Mouse (Mus musculus): ENCODE data around the gene Slc12a4.

Slc12a4 gene

DNA sequence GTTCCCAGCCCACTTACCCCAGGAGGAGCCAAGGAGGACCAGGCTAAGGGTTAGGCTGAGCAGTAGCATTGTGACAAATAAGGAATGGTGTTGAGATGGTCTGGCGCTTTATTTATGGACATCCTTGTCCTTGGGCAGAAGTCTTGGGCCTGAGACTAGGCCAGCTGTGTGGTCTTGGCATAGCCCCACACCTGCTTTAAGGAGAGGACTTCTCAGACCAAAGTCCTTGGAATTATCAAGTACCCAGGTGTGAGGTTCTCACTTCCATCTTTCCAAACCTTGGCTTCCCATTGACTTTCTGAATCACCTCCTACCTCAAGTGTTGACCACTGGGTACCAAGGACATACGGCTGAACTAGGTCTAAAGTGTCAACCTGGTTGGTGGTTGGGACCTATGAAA, 32.1 kb downstream of the Slc12a4 start, which contains the start of gene Ctrl:
Gene Ctrl, minus strand, starts transcription at position 101 of the 400 bp plus-strand sequence.
- DNase-seq (ENCODE audit: low spot score in 2 of 2): no peak

- DNase-seq (ENCODE audit: low spot score in 2 of 2): no peak
Measured at GRCm38 (mm10) chr8:105932525-105932924, 33.4 kb downstream of the Slc12a4 start.

- no peak for DNase-seq (ENCODE audit: low spot score in 2 of 2)
Measured at GRCm38 (mm10) chr8:105931271-105931670, 34.6 kb downstream of the Slc12a4 start.

DNA sequence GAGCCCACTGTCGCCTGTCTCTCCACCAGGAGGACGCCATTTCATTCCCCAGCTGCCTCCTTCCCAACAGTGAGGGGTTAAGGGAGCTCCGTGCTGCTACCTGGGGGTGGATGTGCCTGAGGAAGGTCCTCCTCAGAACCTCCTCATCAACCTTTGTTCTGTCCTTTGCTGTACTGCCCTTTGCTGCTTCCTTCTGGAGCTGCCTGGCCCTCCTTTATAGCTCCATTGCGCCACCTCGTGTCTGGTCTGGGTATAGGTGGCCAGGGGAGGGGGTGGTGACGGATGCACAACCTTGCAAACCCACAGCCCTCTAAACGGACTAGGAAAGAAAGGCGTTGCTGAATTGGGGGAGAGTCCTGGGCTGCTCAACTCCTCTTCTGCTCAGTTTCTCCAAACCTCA, 35.3 kb downstream of the Slc12a4 start:
- peak in 1 of 2 experiments; percentile 76 for DNase-seq (ENCODE audit: low spot score in 2 of 2)

DNA sequence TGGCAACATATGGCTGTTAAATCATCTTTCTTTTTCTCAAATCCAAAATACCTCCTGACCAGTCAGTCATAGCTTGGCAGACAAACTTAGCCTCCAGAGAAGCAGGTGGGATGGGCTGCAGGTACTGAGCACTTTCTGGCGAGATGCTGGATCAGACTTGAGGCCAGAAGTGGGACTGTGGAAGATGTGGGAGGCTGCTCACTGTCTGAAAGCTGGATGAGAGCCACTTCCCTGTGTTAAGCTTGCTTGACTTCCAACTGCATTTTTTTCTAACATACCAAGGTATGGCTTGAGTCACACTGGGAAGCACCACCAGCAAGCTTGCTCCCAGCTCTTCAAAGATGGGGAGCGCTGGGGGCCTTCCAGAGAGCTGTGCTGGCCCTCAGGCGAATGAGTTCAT, 40.8 kb downstream of the Slc12a4 start:
- no peak for DNase-seq (ENCODE audit: low spot score in 2 of 2)

DNA sequence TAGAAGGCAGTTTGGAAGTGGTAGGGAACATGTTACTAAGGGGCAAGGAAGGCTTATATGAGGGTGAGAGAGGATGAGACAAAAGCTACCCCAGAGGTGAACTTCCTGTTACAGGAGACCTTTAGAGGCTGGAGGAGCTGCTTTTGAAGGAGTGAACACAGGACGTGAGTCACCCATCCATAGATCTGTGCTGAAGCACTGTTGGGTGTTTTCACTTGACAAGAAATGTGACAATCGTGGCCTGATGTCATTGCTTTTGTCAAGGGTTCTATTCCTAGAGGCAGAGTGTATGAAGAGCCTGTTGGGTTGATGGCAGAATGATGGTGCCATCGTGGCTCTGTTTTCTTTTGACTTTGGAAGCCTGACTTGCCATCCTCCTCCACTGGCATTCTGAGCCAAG, 46.5 kb downstream of the Slc12a4 start:
- no peak for DNase-seq (ENCODE audit: low spot score in 2 of 2)

DNA sequence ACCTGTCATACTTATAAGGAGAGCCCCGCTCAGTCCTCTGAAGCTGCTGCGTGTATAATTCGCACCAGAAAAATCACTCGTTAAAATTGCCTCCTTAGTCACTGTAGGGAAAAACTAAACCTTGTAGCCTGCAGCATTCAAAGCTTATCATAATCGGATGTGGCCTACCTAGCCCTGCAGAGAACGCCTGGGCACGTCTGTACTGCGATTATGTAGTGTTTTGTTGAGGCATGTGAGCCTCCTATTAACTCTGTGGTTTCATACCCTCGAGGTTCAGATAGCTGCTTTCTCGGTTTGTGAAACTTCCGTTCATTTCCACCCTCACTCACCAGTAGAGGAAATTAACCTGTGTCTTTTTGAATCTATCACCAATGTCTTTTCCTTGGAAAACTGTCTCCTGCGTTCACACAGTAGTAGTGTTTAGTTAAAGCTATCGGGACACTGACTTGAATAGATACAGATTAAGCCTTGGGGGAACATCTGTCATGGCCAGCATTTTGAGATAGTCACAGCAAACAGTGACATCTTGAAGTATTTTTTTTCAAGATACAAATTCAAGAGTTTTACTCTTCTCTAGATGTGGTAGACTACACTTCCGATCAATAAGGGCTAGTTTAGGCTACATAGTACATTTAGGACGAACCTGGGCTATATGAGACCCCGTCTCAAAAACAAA, 64.8 kb downstream of the Slc12a4 start:
- DNase-seq (ENCODE audit: low spot score in 2 of 2): no peak

DNA sequence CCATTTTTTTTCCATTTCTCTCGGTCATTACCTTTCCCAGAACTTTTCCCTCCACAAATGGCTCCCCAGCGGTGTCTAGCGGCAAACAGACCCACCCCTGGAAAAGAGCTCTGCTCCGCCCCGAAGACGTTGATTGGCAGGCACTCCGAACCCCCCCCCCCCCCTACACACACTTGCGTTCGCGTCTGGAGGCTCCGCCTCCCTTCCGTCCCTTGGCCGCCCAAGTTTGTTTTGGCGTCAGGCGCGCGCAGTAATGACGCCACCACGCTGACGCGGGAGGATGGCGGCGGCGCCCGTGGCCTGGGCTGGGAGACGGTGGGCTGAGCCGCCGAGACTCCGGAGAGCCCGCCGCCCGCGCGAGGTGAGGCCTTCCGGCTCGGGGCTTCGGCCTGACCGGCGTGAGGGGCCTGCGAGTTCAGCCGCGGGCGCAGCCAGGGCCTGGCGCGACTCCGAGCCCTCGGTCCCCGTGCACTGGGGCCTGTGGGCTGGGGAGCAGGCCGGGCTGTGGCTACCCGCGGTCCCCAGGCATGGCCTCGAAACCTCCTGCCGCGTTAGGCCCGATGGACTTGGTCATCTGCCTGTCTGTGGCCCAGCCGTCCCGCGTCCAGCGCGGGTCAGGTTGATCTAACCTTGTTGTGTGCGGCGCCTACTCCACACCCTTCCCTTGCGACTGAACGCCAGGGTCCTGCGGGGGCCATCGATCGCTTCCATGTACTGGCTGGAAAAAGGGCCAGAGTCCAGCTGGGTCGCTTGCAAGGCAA, 65.5 kb downstream of the Slc12a4 start, which contains the start of gene Pskh1:
Gene Pskh1, plus strand, starts transcription at position 262 of the 761 bp plus-strand sequence.
- peak; percentile 83 to 91 for DNase-seq (ENCODE audit: low spot score in 2 of 2)

DNA sequence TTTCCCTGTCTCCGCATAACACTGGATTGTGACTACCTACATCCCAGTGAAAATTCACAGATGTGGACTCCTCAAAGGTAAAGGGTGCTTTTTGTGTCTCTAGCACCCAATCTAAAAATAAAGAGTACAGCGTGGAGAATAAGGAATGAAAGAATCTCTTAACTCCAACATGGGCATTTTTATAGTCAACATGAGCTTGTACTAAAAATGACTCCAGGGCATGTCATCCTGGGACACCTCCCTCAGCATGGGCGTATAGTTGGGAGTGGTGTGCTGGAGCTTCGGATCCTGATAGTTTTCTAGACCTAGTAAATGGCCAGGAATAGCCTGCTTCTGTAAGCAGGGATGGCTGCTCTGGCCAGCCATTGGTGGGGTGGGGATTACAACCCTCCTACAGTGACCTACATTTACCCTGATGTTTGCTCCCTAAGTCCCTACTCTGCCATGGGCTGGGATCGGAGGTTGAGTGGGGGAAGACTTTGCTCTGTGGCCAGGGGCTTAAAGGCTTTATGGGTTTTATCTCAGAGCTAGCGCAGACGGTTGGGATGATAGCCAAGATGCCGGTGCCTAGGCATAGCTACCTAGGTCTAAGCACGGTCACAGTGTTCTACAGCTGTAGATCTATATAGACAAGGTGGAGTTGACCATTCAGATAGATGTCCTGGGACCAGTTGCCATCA, 68.0 kb downstream of the Slc12a4 start:
- DNase-seq (ENCODE audit: low spot score in 2 of 2): no peak
